Mouse (Mus musculus) kidney, adult 2 months (tissue): Measurements from ENCODE around the gene Chad.

ENCODE experiments used
- CTCF ChIP-seq: fragments of 200-500 bp; conservative IDR thresholded peaks from 2 replicates; pipeline ENCODE4 v1.5.1; 2011; ENCODE audit warnings: low read depth, mild to moderate bottlenecking, control low read depth, low read length, moderate library complexity, mixed read lengths; ENCODE audit not compliant: insufficient read depth, insufficient read length
- POLR2A ChIP-seq: fragments of 200-500 bp; IDR thresholded peaks from one replicate; pipeline ENCODE4 v1.6.1; 2011; ENCODE audit warnings: low read depth, low read length, control low read depth

GRCm38 (mm10) chr11:94587511-94587910 lies 22.7 kb downstream of the Chad start:
- TF ChIP-seq CTCF (no peak), POLR2A (no peak)
